Mouse (Mus musculus) embryonic facial prominence, embryonic 12.5 days (tissue): ENCODE results near the gene Gm1979. TPM values are rescaled to one million over a fixed set of nuclear protein-coding genes. Genes with fewer than 3 reads are reported as not detected.
"Not testable (repeated sequence)": the region's sequence is repeated elsewhere in the genome, so short reads cannot be mapped to it uniquely, and the experiment has no call there.

Experiments used
- ATAC-seq: fragments of 200-750 bp; cut with Nextera tagmentation; 2 replicates; pipeline ENCODE4 v1.8.0; 2017; ENCODE audit not compliant: insufficient number of reproducible peaks, insufficient read depth, low FRiP score, low TSS enrichment
- H3K27ac ChIP-seq: fragments of 300-500 bp; sonication (generic); 2 replicates; pipeline ENCODE4 v1.5.1; 2016; ENCODE audit warnings: mild to moderate bottlenecking
- H3K27me3 ChIP-seq: fragments of 300-500 bp; sonication (generic); 2 replicates; pipeline ENCODE4 v1.6.1; 2016; ENCODE audit warnings: mild to moderate bottlenecking, moderate library complexity
- H3K36me3 ChIP-seq: fragments of 300-500 bp; sonication (generic); 2 replicates; pipeline ENCODE4 v1.6.1; 2016; ENCODE audit warnings: mild to moderate bottlenecking
- H3K4me1 ChIP-seq: fragments of 300-500 bp; sonication (generic); 2 replicates; pipeline ENCODE4 v1.6.1; 2016
- H3K4me2 ChIP-seq: fragments of 300-500 bp; sonication (generic); replicated peaks from 2 replicates; pipeline ENCODE4 v1.6.1; 2016; ENCODE audit warnings: mild to moderate bottlenecking, moderate library complexity
- H3K4me3 ChIP-seq: fragments of 300-500 bp; sonication (generic); 2 replicates; pipeline ENCODE4 v1.5.1; 2016; ENCODE audit warnings: mild to moderate bottlenecking
- H3K9ac ChIP-seq: fragments of 300-500 bp; sonication (generic); 2 replicates; pipeline ENCODE4 v1.6.1; 2016; ENCODE audit warnings: mild to moderate bottlenecking, moderate library complexity
- H3K9me3 ChIP-seq: fragments of 300-500 bp; sonication (generic); 2 replicates; pipeline ENCODE4 v1.6.1; 2016; ENCODE audit warnings: mild to moderate bottlenecking, moderate library complexity
- WGBS: fragments of 180-500 bp; shearing (Covaris S2); methylation state at CpG from one replicate; pipeline ENCODE4 v1.1.7; 2016; 5-methylcytosine and 5-hydroxymethylcytosine counted together
- polyA plus RNA-seq: library from polyadenylated mRNA; unstranded; fragments of >200 nt; fragmentation: Nextera tagmentation; extraction: Ambion mirVana; gene quantifications from 2 replicates; pipeline ENCODE4 v1.2.1, GENCODE M21; 2016

Gm1979 gene
- polyA plus RNA-seq: 0.13 TPM in 1 of 2 replicates, not detected in the other

DNA sequence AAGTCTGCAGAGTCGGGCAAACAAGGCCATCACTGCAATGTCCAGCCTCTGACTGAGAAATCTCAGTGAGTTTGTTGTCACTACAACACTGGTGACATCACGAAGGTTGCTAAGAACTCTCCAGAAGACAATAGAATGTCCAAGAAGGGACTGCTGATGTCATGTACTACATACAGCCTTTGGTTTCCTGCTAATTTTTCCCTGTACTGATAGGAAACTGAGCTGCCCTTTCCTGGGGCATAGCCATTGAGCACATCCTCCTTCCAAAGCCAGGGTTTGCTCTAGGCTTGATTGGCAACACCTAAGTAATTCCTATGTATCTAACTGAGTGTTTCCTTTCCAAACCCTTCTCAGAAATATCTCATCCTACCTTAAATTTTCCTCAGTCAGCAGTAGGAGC, at the start of gene Gm1979:
TSS of gene Gm1979 (minus strand) at position 101 of the 400 bp plus-strand sequence.
- ATAC-seq: not testable (repeated sequence)
- WGBS: 80% methylated on average over 1 of the region's 2 CpGs
- peaks cover 11% of the 10 kb centered on the region for H3K27me3 ChIP-seq

DNA sequence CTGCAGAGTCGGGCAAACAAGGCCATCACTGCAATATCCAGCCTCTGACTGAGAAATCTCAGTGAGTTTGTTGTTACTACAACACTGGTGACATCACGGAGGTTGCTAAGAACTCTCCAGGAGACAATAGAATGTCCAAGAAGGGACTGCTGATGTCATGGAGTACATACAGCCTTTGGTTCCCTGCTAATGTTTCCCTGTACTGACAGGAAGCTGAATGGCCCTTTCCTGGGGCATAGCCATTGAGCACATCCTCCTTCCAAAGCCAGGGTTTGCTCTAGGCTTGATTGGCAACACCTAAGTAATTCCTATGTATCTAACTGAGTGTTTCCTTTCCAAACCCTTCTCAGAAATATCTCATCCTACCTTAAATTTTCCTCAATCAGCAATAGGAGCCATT, 34.9 kb upstream of the Gm1979 start, which contains the start of gene Speer4a:
TSS of gene Speer4a (minus strand) at position 101 of the 400 bp plus-strand sequence.
- H3K9ac ChIP-seq, H3K4me3 ChIP-seq, H3K4me2 ChIP-seq, H3K4me1 ChIP-seq, H3K9me3 ChIP-seq, H3K27ac ChIP-seq, H3K36me3 ChIP-seq, ATAC-seq, H3K27me3 ChIP-seq: not testable (repeated sequence)
- 83% methylated on average over 2 of the region's 2 CpGs for WGBS

More for the DNA sequence above, at the start of gene Gm1979:
- H3K4me3 ChIP-seq, H3K4me2 ChIP-seq, H3K4me1 ChIP-seq, H3K27ac ChIP-seq, H3K36me3 ChIP-seq, H3K9me3 ChIP-seq, H3K9ac ChIP-seq: not testable (repeated sequence)

DNA sequence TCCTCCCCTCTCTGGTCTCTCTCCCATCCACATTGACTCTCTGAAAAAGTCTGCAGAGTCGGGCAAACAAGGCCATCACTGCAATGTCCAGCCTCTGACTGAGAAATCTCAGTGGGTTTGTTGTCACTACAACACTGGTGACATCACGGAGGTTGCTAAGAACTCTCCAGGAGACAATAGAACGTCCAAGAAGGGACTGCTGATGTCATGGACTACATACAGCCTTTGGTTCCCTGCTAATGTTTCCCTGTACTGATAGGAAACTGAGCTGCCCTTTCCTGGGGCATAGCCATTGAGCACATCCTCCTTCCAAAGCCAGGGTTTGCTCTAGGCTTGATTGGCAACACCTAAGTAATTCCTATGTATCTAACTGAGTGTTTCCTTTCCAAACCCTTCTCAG, 18.2 kb upstream of the Gm1979 start, which contains the start of gene Gm5862:
TSS of gene Gm5862 (minus strand) at position 101 of the 400 bp plus-strand sequence.
- not testable (repeated sequence) for H3K27ac ChIP-seq, ATAC-seq, H3K4me3 ChIP-seq, H3K36me3 ChIP-seq, H3K4me2 ChIP-seq, H3K27me3 ChIP-seq, H3K9ac ChIP-seq, H3K4me1 ChIP-seq, H3K9me3 ChIP-seq
- WGBS: no CpG with 5 or more reads among the region's 3 CpGs

- not testable (repeated sequence) for H3K4me2 ChIP-seq
- peaks cover 11% of the 10 kb centered on the region for H3K27me3 ChIP-seq
These were observed 3.1 kb upstream of the Gm1979 start for GRCm38 (mm10) chr5:26007697-26008096.

DNA sequence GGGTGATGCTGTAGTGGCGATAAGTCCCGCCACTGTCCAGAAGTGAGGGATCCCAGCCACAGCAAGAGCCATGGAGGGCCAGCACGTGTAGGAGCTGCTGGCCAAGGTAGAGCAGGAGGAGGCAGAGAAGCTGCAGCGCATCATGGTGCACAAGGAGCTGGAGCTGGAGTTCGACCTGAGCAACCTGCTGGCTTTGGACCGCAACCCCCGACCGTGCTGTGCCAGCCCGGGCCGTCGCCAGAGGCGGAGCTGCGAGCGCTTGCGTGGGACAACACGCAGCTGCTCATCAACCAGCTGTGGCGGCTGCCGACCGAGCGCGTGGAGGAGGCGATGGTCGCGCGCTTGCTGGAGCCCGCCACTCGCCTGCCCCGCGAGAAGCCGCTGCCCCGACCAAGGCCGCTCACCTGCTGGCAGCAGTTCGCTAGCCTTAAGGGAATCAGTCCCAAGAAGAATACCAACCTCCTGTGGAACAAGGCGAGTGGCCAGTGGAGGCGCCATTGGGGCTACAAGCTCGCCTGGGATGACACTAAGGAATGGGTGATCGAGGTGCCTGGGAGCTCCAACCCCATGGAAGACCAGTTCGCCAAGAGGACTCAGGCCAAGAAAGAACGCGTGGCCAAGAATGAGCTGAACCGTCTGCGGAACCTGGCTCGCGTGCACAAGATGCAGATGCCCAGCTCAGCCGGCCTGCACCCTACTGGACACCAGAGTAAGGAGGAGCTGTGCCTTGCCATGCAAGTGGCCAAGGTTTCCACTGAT, 2.5 kb upstream of the Gm1979 start:
- H3K9ac ChIP-seq, H3K27ac ChIP-seq, H3K9me3 ChIP-seq, H3K4me1 ChIP-seq, H3K36me3 ChIP-seq: not testable (repeated sequence)
- 19% methylated on average over 45 of the region's 45 CpGs for WGBS
- peaks cover 11% of the 10 kb centered on the region for H3K27me3 ChIP-seq
- peak; percentile 92 for ATAC-seq
- H3K4me2 ChIP-seq: peak overlapping the region; percentile 50
- H3K4me3 ChIP-seq: peak overlapping the region; percentile 29

More at GRCm38 (mm10) chr5:26007697-26008096, 3.1 kb upstream of the Gm1979 start:
- ATAC-seq, H3K9ac ChIP-seq, H3K4me1 ChIP-seq, H3K9me3 ChIP-seq, H3K4me3 ChIP-seq, H3K27ac ChIP-seq, H3K36me3 ChIP-seq: not testable (repeated sequence)
- 69% methylated on average over 7 of the region's 7 CpGs for WGBS

DNA sequence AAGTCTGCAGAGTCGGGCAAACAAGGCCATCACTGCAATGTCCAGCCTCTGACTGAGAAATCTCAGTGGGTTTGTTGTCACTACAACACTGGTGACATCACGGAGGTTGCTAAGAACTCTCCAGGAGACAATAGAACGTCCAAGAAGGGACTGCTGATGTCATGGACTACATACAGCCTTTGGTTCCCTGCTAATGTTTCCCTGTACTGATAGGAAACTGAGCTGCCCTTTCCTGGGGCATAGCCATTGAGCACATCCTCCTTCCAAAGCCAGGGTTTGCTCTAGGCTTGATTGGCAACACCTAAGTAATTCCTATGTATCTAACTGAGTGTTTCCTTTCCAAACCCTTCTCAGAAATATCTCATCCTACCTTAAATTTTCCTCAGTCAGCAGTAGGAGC, 16.0 kb downstream of the Gm1979 start, which contains the start of gene Gm21698:
TSS of gene Gm21698 (minus strand) at position 101 of the 400 bp plus-strand sequence.
- no CpG with 5 or more reads among the region's 3 CpGs for WGBS
- not testable (repeated sequence) for H3K27me3 ChIP-seq

DNA sequence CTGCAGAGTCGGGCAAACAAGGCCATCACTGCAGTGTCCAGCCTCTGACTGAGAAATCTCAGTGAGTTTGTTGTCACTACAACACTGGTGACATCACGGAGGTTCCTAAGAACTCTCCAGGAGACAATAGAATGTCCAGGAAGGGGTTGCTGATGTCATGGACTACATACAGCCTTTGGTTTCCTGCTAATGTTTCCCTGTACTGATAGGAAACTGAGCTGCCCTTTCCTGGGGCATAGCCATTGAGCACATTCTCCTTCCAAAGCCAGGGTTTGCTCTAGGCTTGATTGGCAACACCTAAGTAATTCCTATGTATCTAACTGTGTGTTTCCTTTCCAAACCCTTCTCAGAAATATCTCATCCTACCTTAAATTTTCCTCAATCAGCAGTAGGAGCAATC, 32.0 kb downstream of the Gm1979 start, which contains the start of gene Gm21680:
TSS of gene Gm21680 (minus strand) at position 101 of the 400 bp plus-strand sequence.
- H3K36me3 ChIP-seq, H3K4me3 ChIP-seq, ATAC-seq, H3K27me3 ChIP-seq, H3K9me3 ChIP-seq, H3K4me2 ChIP-seq, H3K9ac ChIP-seq, H3K4me1 ChIP-seq, H3K27ac ChIP-seq: not testable (repeated sequence)
- no CpG with 5 or more reads among the region's 2 CpGs for WGBS

More for the DNA sequence above, 16.0 kb downstream of the Gm1979 start, which contains the start of gene Gm21698:
- not testable (repeated sequence) for H3K36me3 ChIP-seq, H3K9ac ChIP-seq, H3K4me1 ChIP-seq, H3K4me3 ChIP-seq, H3K9me3 ChIP-seq, ATAC-seq, H3K27ac ChIP-seq, H3K4me2 ChIP-seq

DNA sequence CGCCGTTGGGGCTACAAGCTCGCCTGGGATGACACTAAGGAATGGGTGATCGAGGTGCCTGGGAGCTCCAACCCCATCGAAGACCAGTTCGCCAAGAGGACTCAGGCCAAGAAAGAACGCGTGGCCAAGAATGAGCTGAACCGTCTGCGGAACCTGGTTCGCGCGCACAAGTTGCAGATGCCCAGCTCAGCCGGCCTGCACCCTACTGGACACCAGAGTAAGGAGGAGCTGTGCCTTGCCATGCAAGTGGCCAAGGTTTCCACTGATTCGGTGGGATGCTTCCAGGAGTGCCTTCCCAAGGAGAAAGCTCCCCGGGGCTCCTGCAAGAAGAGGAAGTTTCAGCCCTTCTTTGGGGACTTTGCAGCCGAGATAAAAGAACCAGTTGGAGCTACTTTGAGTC, 47.5 kb downstream of the Gm1979 start:
- H3K27ac ChIP-seq, H3K27me3 ChIP-seq, ATAC-seq, H3K36me3 ChIP-seq, H3K4me1 ChIP-seq, H3K9ac ChIP-seq, H3K9me3 ChIP-seq, H3K4me3 ChIP-seq: not testable (repeated sequence)
- H3K4me2 ChIP-seq: peak overlapping the region; percentile 35
- 69% methylated on average over 17 of the region's 17 CpGs for WGBS

GRCm38 (mm10) chr5:25956611-25957010, 48.0 kb downstream of the Gm1979 start:
- 37% methylated on average over 31 of the region's 32 CpGs for WGBS
- H3K4me3 ChIP-seq: not testable (repeated sequence)

DNA sequence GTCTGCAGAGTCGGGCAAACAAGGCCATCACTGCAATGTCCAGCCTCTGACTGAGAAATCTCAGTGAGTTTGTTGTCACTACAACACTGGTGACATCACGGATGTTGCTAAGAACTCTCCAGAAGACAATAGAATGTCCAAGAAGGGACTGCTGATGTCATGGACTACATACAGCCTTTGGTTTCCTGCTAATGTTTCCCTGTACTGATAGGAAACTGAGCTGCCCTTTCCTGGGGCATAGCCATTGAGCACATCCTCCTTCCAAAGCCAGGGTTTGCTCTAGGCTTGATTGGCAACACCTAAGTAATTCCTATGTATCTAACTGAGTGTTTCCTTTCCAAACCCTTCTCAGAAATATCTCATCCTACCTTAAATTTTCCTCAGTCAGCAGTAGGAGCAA, 50.3 kb downstream of the Gm1979 start, which contains the start of gene Gm21671:
TSS of gene Gm21671 (minus strand) at position 101 of the 400 bp plus-strand sequence.
- not testable (repeated sequence) for H3K4me2 ChIP-seq, H3K27me3 ChIP-seq, ATAC-seq, H3K9me3 ChIP-seq, H3K36me3 ChIP-seq, H3K9ac ChIP-seq, H3K4me1 ChIP-seq, H3K27ac ChIP-seq, H3K4me3 ChIP-seq
- 82% methylated on average over 2 of the region's 2 CpGs for WGBS

More at GRCm38 (mm10) chr5:25956611-25957010, 48.0 kb downstream of the Gm1979 start:
- H3K36me3 ChIP-seq, ATAC-seq, H3K27ac ChIP-seq, H3K4me1 ChIP-seq, H3K9me3 ChIP-seq, H3K27me3 ChIP-seq, H3K9ac ChIP-seq: not testable (repeated sequence)
- H3K4me2 ChIP-seq: peak overlapping the region; percentile 35
